Mouse (Mus musculus) stomach, embryonic 16.5 days (tissue): ENCODE measurements around the gene Spink8. TPM values are rescaled to one million over a fixed set of nuclear protein-coding genes. Genes with fewer than 3 reads are reported as not detected.

Experiments
- ATAC-seq: fragments of 200-750 bp; cut with Nextera tagmentation; 2 replicates; pipeline ENCODE4 v1.8.0; 2017; ENCODE audit warnings: moderate number of reproducible peaks, moderate TSS enrichment; ENCODE audit not compliant: insufficient read depth, low FRiP score
- H3K27ac ChIP-seq: fragments of 300-500 bp; sonication (generic); 2 replicates; pipeline ENCODE4 v1.5.1; 2014; ENCODE audit warnings: low read length
- H3K27me3 ChIP-seq: fragments of 300-500 bp; sonication (generic); 2 replicates; pipeline ENCODE4 v1.6.1; 2014; ENCODE audit warnings: low read length, control low read depth, mixed read lengths; ENCODE audit not compliant: control insufficient read depth, insufficient read depth
- H3K36me3 ChIP-seq: fragments of 300-500 bp; sonication (generic); 2 replicates; pipeline ENCODE4 v1.6.1; 2014; ENCODE audit warnings: low read length; ENCODE audit not compliant: control insufficient read depth, insufficient read depth
- H3K4me1 ChIP-seq: fragments of 300-500 bp; sonication (generic); 2 replicates; pipeline ENCODE4 v1.6.1; 2014; ENCODE audit warnings: low read length, control low read depth, mixed read lengths; ENCODE audit not compliant: control insufficient read depth, insufficient read depth
- H3K4me2 ChIP-seq: fragments of 300-500 bp; sonication (generic); 2 replicates; pipeline ENCODE4 v1.6.1; 2014; ENCODE audit warnings: low read depth, low read length, mixed read lengths
- H3K4me3 ChIP-seq: fragments of 300-500 bp; sonication (generic); replicated peaks from 2 replicates; pipeline ENCODE4 v1.5.1; 2014; ENCODE audit warnings: mild to moderate bottlenecking, low read length
- H3K9ac ChIP-seq: fragments of 300-500 bp; sonication (generic); 2 replicates; pipeline ENCODE4 v1.6.1; 2014; ENCODE audit warnings: low read length
- H3K9me3 ChIP-seq: fragments of 300-500 bp; sonication (generic); replicated peaks from 2 replicates; pipeline ENCODE4 v1.6.1; 2016; ENCODE audit warnings: low read length, control low read depth; ENCODE audit not compliant: control insufficient read depth
- WGBS: fragments of 180-500 bp; shearing (Covaris S2); extraction: QIAGEN DNeasy Blood & Tissue Kit; methylation state at CpG from one replicate; pipeline ENCODE4 v1.1.7; 2014; 5-methylcytosine and 5-hydroxymethylcytosine counted together
- polyA plus RNA-seq: library from polyadenylated mRNA; unstranded; fragments of >200 nt; fragmentation: Nextera tagmentation; extraction: Ambion mirVana; gene quantifications from 2 replicates; pipeline ENCODE4 v1.2.1, GENCODE M21; 2015

Spink8 gene
- polyA plus RNA-seq, 1 experiment from 2014 or later = 0.18 TPM

GRCm38 (mm10) chr9:109807898-109808297 lies 4.2 kb upstream of the Spink8 start:
- ATAC-seq = no peak
- no peak overlapping the region for H3K4me3 ChIP-seq
- H3K36me3 ChIP-seq = no peaks in the 10 kb centered on the region
- H3K4me2 ChIP-seq = no peak overlapping the region
- no peak overlapping the region for H3K9ac ChIP-seq
- H3K27ac ChIP-seq = no peak overlapping the region
- no peaks in the 10 kb centered on the region for H3K27me3 ChIP-seq
- no peaks in the 10 kb centered on the region for H3K4me1 ChIP-seq
- H3K9me3 ChIP-seq = no peaks in the 10 kb centered on the region
- WGBS = 27% methylated on average over 3 of the region's 3 CpGs

- H3K4me1 ChIP-seq = no peaks in the 10 kb centered on the region
- no peaks in the 10 kb centered on the region for H3K9me3 ChIP-seq
- no peak overlapping the region for H3K9ac ChIP-seq
- no peak overlapping the region for H3K4me3 ChIP-seq
- WGBS = 47% methylated on average over 7 of the region's 7 CpGs
- no peak overlapping the region for H3K4me2 ChIP-seq
- no peak overlapping the region for H3K27ac ChIP-seq
- no peak for ATAC-seq
- no peaks in the 10 kb centered on the region for H3K36me3 ChIP-seq
- H3K27me3 ChIP-seq = no peaks in the 10 kb centered on the region
Measured at GRCm38 (mm10) chr9:109813424-109813823, 1.3 kb downstream of the Spink8 start.

- WGBS = 38% methylated on average over 6 of the region's 6 CpGs
- Histone ChIP-seq H3K4me2 (no peak overlapping the region), H3K36me3 (no peaks in the 10 kb centered on the region), H3K4me1 (no peaks in the 10 kb centered on the region), H3K9ac (no peak overlapping the region), H3K27ac (no peak overlapping the region), H3K9me3 (no peaks in the 10 kb centered on the region), H3K27me3 (no peaks in the 10 kb centered on the region), H3K4me3 (no peak overlapping the region)
- no peak for ATAC-seq
Measured at GRCm38 (mm10) chr9:109816341-109816740, 4.3 kb downstream of the Spink8 start.

GRCm38 (mm10) chr9:109825739-109826138 lies 13.7 kb downstream of the Spink8 start:
- no peak for ATAC-seq
- H3K27me3 ChIP-seq = no peaks in the 10 kb centered on the region
- H3K9me3 ChIP-seq = no peaks in the 10 kb centered on the region
- H3K27ac ChIP-seq = no peak overlapping the region
- H3K36me3 ChIP-seq = no peaks in the 10 kb centered on the region
- no peak overlapping the region for H3K4me3 ChIP-seq
- H3K4me1 ChIP-seq = no peaks in the 10 kb centered on the region
- no peak overlapping the region for H3K4me2 ChIP-seq
- no peak overlapping the region for H3K9ac ChIP-seq
- 67% methylated on average over 4 of the region's 4 CpGs for WGBS

GRCm38 (mm10) chr9:109826181-109826580 lies 14.1 kb downstream of the Spink8 start:
- no peaks in the 10 kb centered on the region; the same call in 1 of the 2 replicates for H3K36me3 ChIP-seq
- H3K9ac ChIP-seq = no peak overlapping the region
- no peak overlapping the region for H3K4me2 ChIP-seq
- H3K27ac ChIP-seq = no peak overlapping the region
- no peaks in the 10 kb centered on the region for H3K27me3 ChIP-seq
- H3K4me3 ChIP-seq = no peak overlapping the region
- no peak for ATAC-seq
- no peaks in the 10 kb centered on the region for H3K9me3 ChIP-seq
- H3K4me1 ChIP-seq = no peaks in the 10 kb centered on the region
- WGBS = 70% methylated on average over 5 of the region's 5 CpGs

- H3K4me1 ChIP-seq = peaks cover 8% of the 10 kb centered on the region; the same call in 1 of the 2 replicates
- H3K36me3 ChIP-seq = no peaks in the 10 kb centered on the region; the same call in 1 of the 2 replicates
- peak; percentile 95 for ATAC-seq
- peak within 1 kb of the TSS; percentile 74 for H3K4me3 ChIP-seq
- peak within 1 kb of the TSS; percentile 93 for H3K4me2 ChIP-seq
- no peaks in the 10 kb centered on the region for H3K27me3 ChIP-seq
- H3K9me3 ChIP-seq = no peaks in the 10 kb centered on the region
- peak within 1 kb of the TSS; percentile 83 for H3K9ac ChIP-seq
- peak within 1 kb of the TSS; percentile 77 for H3K27ac ChIP-seq
- under 1% methylated on average over 32 of the region's 32 CpGs for WGBS
Measured at GRCm38 (mm10) chr9:109832391-109833087, 20.5 kb downstream of the Spink8 start, which contains the start of gene Nme6. Gene Nme6 (plus strand): TSS chr9:109832749.

GRCm38 (mm10) chr9:109833088-109833412 lies 21.0 kb downstream of the Spink8 start:
- Histone ChIP-seq H3K4me1 (peaks cover 8% of the 10 kb centered on the region; the same call in 1 of the 2 replicates), H3K27ac (peak overlapping the region; percentile 77; the same call in 1 of the 2 replicates), H3K4me2 (peak overlapping the region; percentile 93), H3K9ac (peak overlapping the region; percentile 83), H3K36me3 (no peaks in the 10 kb centered on the region; the same call in 1 of the 2 replicates), H3K27me3 (no peaks in the 10 kb centered on the region), H3K9me3 (no peaks in the 10 kb centered on the region), H3K4me3 (peak overlapping the region; percentile 74)
- WGBS = 9% methylated on average over 6 of the region's 6 CpGs
- peak; percentile 49 for ATAC-seq

GRCm38 (mm10) chr9:109849312-109849758 lies 37.3 kb downstream of the Spink8 start, which contains the start of gene Camp:
Gene Camp (minus strand): TSS chr9:109849617.
- H3K27ac ChIP-seq = no peak within 1 kb of the TSS
- H3K36me3 ChIP-seq = no peaks in the 10 kb centered on the region
- WGBS = 41% methylated on average over 6 of the region's 6 CpGs
- H3K9ac ChIP-seq = peak within 1 kb of the TSS; percentile 31
- H3K4me3 ChIP-seq = no peak within 1 kb of the TSS
- H3K4me2 ChIP-seq = no peak within 1 kb of the TSS
- no peaks in the 10 kb centered on the region for H3K9me3 ChIP-seq
- no peaks in the 10 kb centered on the region for H3K27me3 ChIP-seq
- peak; percentile 21; the same call in 1 of the 2 replicates for ATAC-seq
- H3K4me1 ChIP-seq = peaks cover 4% of the 10 kb centered on the region; the same call in 1 of the 2 replicates

GRCm38 (mm10) chr9:109850099-109850498 lies 38.0 kb downstream of the Spink8 start:
- H3K4me2 ChIP-seq = no peak overlapping the region
- no peaks in the 10 kb centered on the region for H3K9me3 ChIP-seq
- H3K4me3 ChIP-seq = no peak overlapping the region
- no peaks in the 10 kb centered on the region for H3K36me3 ChIP-seq
- no peak overlapping the region for H3K9ac ChIP-seq
- no peak overlapping the region for H3K27ac ChIP-seq
- WGBS = 85% methylated on average over 5 of the region's 5 CpGs
- peaks cover 4% of the 10 kb centered on the region; the same call in 1 of the 2 replicates for H3K4me1 ChIP-seq
- H3K27me3 ChIP-seq = no peaks in the 10 kb centered on the region
- no peak for ATAC-seq
